Mouse (Mus musculus): ENCODE measurements around the gene Purb. TPM values are rescaled to one million over a fixed set of nuclear protein-coding genes. Genes with fewer than 3 reads are reported as not detected.
"Not testable (repeated sequence)": the region's sequence is repeated elsewhere in the genome, so short reads cannot be mapped to it uniquely, and the experiment has no call there.

The Purb gene
- total and polyA plus RNA-seq, 2 experiments from 2014 or later, result 18.6 to 53.5 TPM

DNA sequence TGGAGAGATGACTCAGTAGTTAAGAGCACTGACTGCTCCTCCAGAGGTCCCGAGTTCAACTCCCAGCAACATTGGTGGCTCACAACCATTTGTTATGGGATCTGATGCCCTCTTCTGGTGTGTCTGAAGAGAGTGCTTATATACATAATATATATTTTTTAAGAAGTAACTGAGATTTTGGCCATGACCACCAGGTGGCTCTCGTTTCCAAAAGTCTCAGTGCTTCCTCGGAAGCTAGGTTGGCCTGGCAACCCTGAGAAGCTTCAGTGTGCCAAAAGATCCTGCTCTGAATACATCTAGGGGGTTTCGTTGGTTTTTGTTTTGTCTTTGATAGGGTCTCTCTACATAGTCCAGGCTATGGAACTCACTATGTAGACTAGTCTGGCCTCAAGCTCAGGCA is 10.6 kb downstream of the Purb start:
- no peak overlapping the region for H3K9ac ChIP-seq
- H3K4me1 ChIP-seq (ENCODE audit: insufficient read depth), result peaks cover 8% of the 10 kb centered on the region; the same call in 1 of the 2 replicates
- DNase-seq (peak; percentile 91), ATAC-seq (peak; percentile 92)
- no peak overlapping the region for H3K27ac ChIP-seq (ENCODE audit: low read depth, low read length)
- peak; percentile 73 for TF ChIP-seq CTCF (IDR thresholded peaks at IDR 0.05; ENCODE audit: low read depth)
- peaks cover 26% of the 10 kb centered on the region for H3K36me3 ChIP-seq (ENCODE audit: insufficient read depth)
- H3K4me2 ChIP-seq (ENCODE audit: low read depth), result no peak overlapping the region
- 18% methylated on average over 4 of the region's 4 CpGs for WGBS
- no peak overlapping the region for H3K4me3 ChIP-seq (ENCODE audit: low read depth, low read length)
- H3K27me3 ChIP-seq (ENCODE audit: insufficient read depth, low read length), result no peaks in the 10 kb centered on the region
- no peaks in the 10 kb centered on the region for H3K9me3 ChIP-seq (ENCODE audit: low read length)

GRCm38 (mm10) chr11:6463159-6463837 is 12.4 kb downstream of the Purb start:
- DNase-seq (no peak), ATAC-seq (no peak)
- TF ChIP-seq CTCF (IDR thresholded peaks at IDR 0.05; ENCODE audit: low read depth), result no peak
- no peak overlapping the region for H3K9ac ChIP-seq
- no peak overlapping the region for H3K4me2 ChIP-seq (ENCODE audit: low read depth)
- H3K27me3 ChIP-seq (ENCODE audit: insufficient read depth, low read length), result no peaks in the 10 kb centered on the region
- no peaks in the 10 kb centered on the region for H3K4me1 ChIP-seq (ENCODE audit: insufficient read depth)
- H3K4me3 ChIP-seq (ENCODE audit: low read depth, low read length), result no peak overlapping the region
- 93% methylated on average over 6 of the region's 6 CpGs for WGBS
- H3K36me3 ChIP-seq (ENCODE audit: insufficient read depth), result peaks cover 26% of the 10 kb centered on the region
- no peak overlapping the region for H3K27ac ChIP-seq (ENCODE audit: low read depth, low read length)
- no peaks in the 10 kb centered on the region for H3K9me3 ChIP-seq (ENCODE audit: low read length)

DNA sequence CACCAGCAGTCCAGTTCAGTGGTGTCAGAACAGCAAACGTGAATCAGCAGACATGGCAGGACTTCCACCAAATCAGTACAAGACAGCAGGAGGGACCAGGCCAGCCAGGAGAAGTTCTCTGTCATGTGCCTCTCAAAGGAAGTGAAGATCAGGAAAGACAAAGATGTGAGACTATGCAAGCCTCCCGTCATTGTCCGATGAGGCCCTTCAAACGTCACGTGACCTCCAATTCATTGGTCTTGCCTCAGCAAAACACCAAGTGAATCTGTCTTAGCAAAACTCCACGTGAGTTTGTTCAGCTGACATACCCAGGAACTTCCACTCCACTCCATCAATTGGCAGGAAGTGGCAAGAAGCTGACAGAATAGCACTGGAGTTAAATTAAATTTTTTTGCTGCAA is 19.6 kb downstream of the Purb start:
- ATAC-seq (no peak), DNase-seq (no peak)
- no peak overlapping the region for H3K4me3 ChIP-seq (ENCODE audit: low read depth, low read length)
- no peaks in the 10 kb centered on the region for H3K36me3 ChIP-seq (ENCODE audit: insufficient read depth)
- no peak overlapping the region for H3K27ac ChIP-seq (ENCODE audit: low read depth, low read length)
- no peak for TF ChIP-seq CTCF (IDR thresholded peaks at IDR 0.05; ENCODE audit: low read depth)
- H3K9ac ChIP-seq, result no peak overlapping the region
- H3K4me1 ChIP-seq (ENCODE audit: insufficient read depth), result no peaks in the 10 kb centered on the region
- H3K9me3 ChIP-seq (ENCODE audit: low read length), result no peaks in the 10 kb centered on the region
- WGBS, result 81% methylated on average over 6 of the region's 6 CpGs
- H3K4me2 ChIP-seq (ENCODE audit: low read depth), result no peak overlapping the region
- H3K27me3 ChIP-seq (ENCODE audit: insufficient read depth, low read length), result no peaks in the 10 kb centered on the region

DNA sequence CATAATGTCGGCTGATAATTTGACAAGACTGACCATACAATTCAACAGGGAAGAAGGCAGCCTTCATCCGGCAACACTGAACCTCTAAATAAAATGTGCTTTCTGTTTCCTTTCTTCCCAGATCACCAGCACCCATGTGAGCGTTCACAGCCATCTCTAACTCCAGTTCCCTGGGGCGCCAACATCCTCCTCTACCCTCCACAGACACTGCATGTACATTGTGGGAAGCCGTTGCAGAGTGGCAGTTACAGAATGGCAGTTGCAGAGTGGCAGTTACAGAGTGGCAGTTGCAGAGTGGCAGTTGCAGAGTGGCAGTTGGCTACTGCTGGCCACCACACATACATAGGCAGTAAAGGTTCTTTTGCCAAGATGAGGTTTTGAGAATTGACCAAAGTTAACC is 27.6 kb downstream of the Purb start:
- H3K4me3 ChIP-seq (ENCODE audit: low read depth, low read length); DNase-seq; H3K27ac ChIP-seq (ENCODE audit: low read depth, low read length); ATAC-seq; H3K27me3 ChIP-seq (ENCODE audit: insufficient read depth, low read length); H3K9ac ChIP-seq; H3K4me2 ChIP-seq (ENCODE audit: low read depth); H3K9me3 ChIP-seq (ENCODE audit: low read length); H3K36me3 ChIP-seq (ENCODE audit: insufficient read depth); H3K4me1 ChIP-seq (ENCODE audit: insufficient read depth): not testable (repeated sequence)
- 93% methylated on average over 5 of the region's 5 CpGs for WGBS

GRCm38 (mm10) chr11:6447493-6447892 is 28.2 kb downstream of the Purb start:
- Histone ChIP-seq H3K27me3 (ENCODE audit: insufficient read depth, low read length) (no peaks in the 10 kb centered on the region), H3K9ac (no peak overlapping the region), H3K4me3 (ENCODE audit: low read depth, low read length) (no peak overlapping the region), H3K4me1 (ENCODE audit: insufficient read depth) (peaks cover 8% of the 10 kb centered on the region; the same call in 1 of the 2 replicates), H3K27ac (ENCODE audit: low read depth, low read length) (no peak overlapping the region), H3K4me2 (ENCODE audit: low read depth) (no peak overlapping the region), H3K36me3 (ENCODE audit: insufficient read depth) (no peaks in the 10 kb centered on the region), H3K9me3 (ENCODE audit: low read length) (no peaks in the 10 kb centered on the region)
- 82% methylated on average over 4 of the region's 4 CpGs for WGBS
- TF ChIP-seq CTCF (IDR thresholded peaks at IDR 0.05; ENCODE audit: low read depth), result no peak
- ATAC-seq (no peak), DNase-seq (no peak)

GRCm38 (mm10) chr11:6445951-6446350 is 29.8 kb downstream of the Purb start:
- no peak overlapping the region for H3K4me2 ChIP-seq (ENCODE audit: low read depth)
- DNase-seq (no peak), ATAC-seq (no peak)
- no peaks in the 10 kb centered on the region for H3K9me3 ChIP-seq (ENCODE audit: low read length)
- no peak for TF ChIP-seq CTCF (IDR thresholded peaks at IDR 0.05; ENCODE audit: low read depth)
- no peaks in the 10 kb centered on the region for H3K27me3 ChIP-seq (ENCODE audit: insufficient read depth, low read length)
- no peaks in the 10 kb centered on the region for H3K36me3 ChIP-seq (ENCODE audit: insufficient read depth)
- H3K4me3 ChIP-seq (ENCODE audit: low read depth, low read length), result no peak overlapping the region
- H3K27ac ChIP-seq (ENCODE audit: low read depth, low read length), result no peak overlapping the region
- peaks cover 8% of the 10 kb centered on the region; the same call in 1 of the 2 replicates for H3K4me1 ChIP-seq (ENCODE audit: insufficient read depth)
- no peak overlapping the region for H3K9ac ChIP-seq
- WGBS, result 94% methylated on average over 7 of the region's 7 CpGs

GRCm38 (mm10) chr11:6445441-6445840 is 30.3 kb downstream of the Purb start:
- Histone ChIP-seq H3K9me3 (ENCODE audit: low read length) (no peaks in the 10 kb centered on the region), H3K4me3 (ENCODE audit: low read depth, low read length) (no peak overlapping the region), H3K4me2 (ENCODE audit: low read depth) (no peak overlapping the region), H3K9ac (no peak overlapping the region), H3K27ac (ENCODE audit: low read depth, low read length) (no peak overlapping the region), H3K36me3 (ENCODE audit: insufficient read depth) (no peaks in the 10 kb centered on the region), H3K4me1 (ENCODE audit: insufficient read depth) (peaks cover 8% of the 10 kb centered on the region; the same call in 1 of the 2 replicates), H3K27me3 (ENCODE audit: insufficient read depth, low read length) (no peaks in the 10 kb centered on the region)
- no peak for ATAC-seq
- no peak for DNase-seq
- WGBS, result 80% methylated on average over 4 of the region's 4 CpGs
- no peak for TF ChIP-seq CTCF (IDR thresholded peaks at IDR 0.05; ENCODE audit: low read depth)
